Mouse (Mus musculus) neural tube, embryonic 11.5 days (tissue): ENCODE results near the gene Sdad1. TPM values are rescaled to one million over a fixed set of nuclear protein-coding genes. Genes with fewer than 3 reads are reported as not detected.

Experiments used
- ATAC-seq: fragments of 200-750 bp; cut with Nextera tagmentation; 2 replicates; pipeline ENCODE4 v1.8.0; 2017; ENCODE audit warnings: moderate number of reproducible peaks, mild to moderate bottlenecking, moderate TSS enrichment, moderate library complexity; ENCODE audit not compliant: insufficient read depth, low FRiP score, low TSS enrichment
- DNase-seq: peaks from one replicate; pipeline ENCODE4 v3.0.0-alpha.2; 2015; ENCODE audit warnings: low spot score
- H3K27ac ChIP-seq: fragments of 300-500 bp; sonication (generic); 2 replicates; pipeline ENCODE4 v1.5.1; 2014; ENCODE audit warnings: low read depth, mild to moderate bottlenecking, low read length
- H3K27me3 ChIP-seq: fragments of 300-500 bp; sonication (generic); 2 replicates; pipeline ENCODE4 v1.6.1; 2014; ENCODE audit warnings: mild to moderate bottlenecking, low read length, mixed read lengths; ENCODE audit not compliant: control insufficient read depth, insufficient read depth
- H3K36me3 ChIP-seq: fragments of 300-500 bp; sonication (generic); 2 replicates; pipeline ENCODE4 v1.6.1; 2014; ENCODE audit warnings: mild to moderate bottlenecking, low read length, moderate library complexity, mixed read lengths; ENCODE audit not compliant: control insufficient read depth, insufficient read depth
- H3K4me1 ChIP-seq: fragments of 300-500 bp; sonication (generic); 2 replicates; pipeline ENCODE4 v1.6.1; 2014; ENCODE audit warnings: low read length, mixed read lengths; ENCODE audit not compliant: control insufficient read depth, insufficient read depth
- H3K4me2 ChIP-seq: fragments of 300-500 bp; sonication (generic); 2 replicates; pipeline ENCODE4 v1.6.1; 2014; ENCODE audit warnings: low read depth, mild to moderate bottlenecking, moderate library complexity
- H3K4me3 ChIP-seq: fragments of 300-500 bp; sonication (generic); 2 replicates; pipeline ENCODE4 v1.5.1; 2014; ENCODE audit warnings: low read depth, low read length
- H3K9ac ChIP-seq: fragments of 300-500 bp; sonication (generic); 2 replicates; pipeline ENCODE4 v1.6.1; 2014; ENCODE audit warnings: mild to moderate bottlenecking, low read length
- H3K9me3 ChIP-seq: fragments of 300-500 bp; sonication (generic); 2 replicates; pipeline ENCODE4 v1.6.1; 2016; ENCODE audit warnings: low read length; ENCODE audit not compliant: control insufficient read depth
- WGBS: fragments of 180-500 bp; shearing (Covaris S2); extraction: QIAGEN DNeasy Blood & Tissue Kit; methylation state at CpG from one replicate; pipeline ENCODE4 v1.1.7; 2014; 5-methylcytosine and 5-hydroxymethylcytosine counted together
- polyA plus RNA-seq: library from polyadenylated mRNA; unstranded; fragments of >200 nt; fragmentation: Nextera tagmentation; extraction: Ambion mirVana; gene quantifications from 2 replicates; pipeline ENCODE4 v1.2.1, GENCODE M21; 2014

Sdad1 gene
- polyA plus RNA-seq, 1 experiment from 2014 or later, result 38.7 TPM

DNA sequence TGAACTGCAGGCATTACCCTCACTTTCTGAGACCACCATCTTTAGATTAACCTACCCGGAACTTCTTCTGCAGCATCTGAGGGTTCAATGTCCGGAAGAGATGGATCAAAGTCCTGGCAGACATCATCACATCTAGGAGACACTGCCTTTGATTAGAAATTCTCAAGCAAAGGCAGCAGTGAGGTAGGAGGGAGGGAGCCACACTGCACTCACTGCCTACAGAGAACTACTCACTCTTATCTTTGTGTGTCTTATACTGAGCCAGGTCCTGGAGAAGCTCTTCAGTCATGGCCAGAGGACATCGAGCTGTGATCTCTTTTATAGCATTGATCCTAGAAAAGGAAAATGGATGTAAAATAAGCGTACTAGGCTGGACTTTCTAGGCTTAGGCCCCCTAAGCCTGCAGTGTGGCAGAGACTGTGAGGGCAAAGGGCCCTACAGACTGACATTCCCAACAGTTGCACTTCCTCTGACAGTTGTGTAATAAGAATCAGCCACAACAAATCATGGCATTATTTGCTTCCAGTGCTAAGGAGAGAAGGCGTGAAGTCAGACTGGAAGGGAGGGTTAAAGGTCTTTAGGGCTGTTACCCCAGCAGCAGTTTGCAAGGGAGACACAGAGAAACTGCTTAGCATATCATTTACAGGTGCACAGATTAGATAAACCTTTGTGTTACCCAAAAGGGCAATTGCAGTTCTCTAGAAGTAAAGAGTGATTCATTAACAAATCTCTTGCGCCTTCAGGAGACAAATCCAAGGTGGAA lies 18.4 kb downstream of the Sdad1 start:
- 92% methylated on average over 6 of the region's 6 CpGs for WGBS
- Histone ChIP-seq H3K36me3 (peaks cover 10% of the 10 kb centered on the region), H3K4me2 (no peak overlapping the region)

DNA sequence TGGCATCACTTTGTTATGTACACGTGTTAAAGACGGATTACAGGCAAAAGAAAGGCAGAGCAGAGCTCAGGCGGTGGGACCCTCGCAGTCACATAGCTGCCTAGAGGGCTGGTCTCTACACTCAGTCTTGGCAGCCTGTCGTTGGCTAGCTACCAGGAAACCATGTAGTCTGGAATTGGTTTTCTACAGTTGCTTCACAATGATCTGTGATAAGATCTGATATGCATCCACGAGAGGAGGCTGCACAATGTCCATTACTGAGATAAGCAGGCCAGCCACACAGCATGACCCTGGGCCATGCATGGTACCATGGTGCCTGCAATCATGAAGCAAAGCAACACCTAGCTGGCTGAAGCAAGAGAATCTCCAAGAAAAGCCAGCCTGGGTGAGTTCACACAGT lies 22.4 kb downstream of the Sdad1 start:
- Histone ChIP-seq H3K36me3 (peaks cover 14% of the 10 kb centered on the region), H3K4me3 (no peak overlapping the region), H3K4me2 (no peak overlapping the region), H3K9me3 (no peaks in the 10 kb centered on the region), H3K27me3 (no peaks in the 10 kb centered on the region), H3K4me1 (no peaks in the 10 kb centered on the region), H3K27ac (no peak overlapping the region), H3K9ac (no peak overlapping the region)
- WGBS, result 94% methylated on average over 6 of the region's 6 CpGs
- ATAC-seq, result no peak
- DNase-seq, result no peak

More for the DNA sequence above, 18.4 kb downstream of the Sdad1 start:
- Histone ChIP-seq H3K27me3 (no peaks in the 10 kb centered on the region), H3K9me3 (no peaks in the 10 kb centered on the region), H3K27ac (no peak overlapping the region), H3K4me1 (no peaks in the 10 kb centered on the region), H3K4me3 (no peak overlapping the region), H3K9ac (no peak overlapping the region)
- DNase-seq (no peak), ATAC-seq (no peak)

DNA sequence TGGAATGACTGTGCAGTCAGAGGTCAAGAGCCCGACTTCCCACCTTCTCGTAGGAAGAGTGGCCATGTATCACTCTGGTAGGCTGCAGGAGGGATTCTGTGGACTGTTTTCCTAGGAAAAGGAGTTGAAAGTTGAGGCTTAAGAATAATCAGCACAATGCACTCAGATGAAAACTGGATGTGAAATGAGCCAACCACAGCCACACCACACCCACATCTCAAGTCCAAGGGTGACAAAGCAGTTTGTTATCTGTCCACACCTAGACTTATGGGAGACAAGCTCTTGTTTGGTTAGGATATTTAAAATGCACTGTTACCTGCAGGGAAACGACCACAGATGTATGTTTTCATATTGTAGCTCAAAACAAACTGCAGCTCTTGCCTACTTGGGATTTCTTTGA lies 27.2 kb downstream of the Sdad1 start:
- Histone ChIP-seq H3K4me3 (no peak overlapping the region), H3K4me2 (no peak overlapping the region), H3K27me3 (no peaks in the 10 kb centered on the region), H3K36me3 (peaks cover 8% of the 10 kb centered on the region), H3K9ac (no peak overlapping the region), H3K9me3 (no peaks in the 10 kb centered on the region), H3K27ac (no peak overlapping the region), H3K4me1 (no peaks in the 10 kb centered on the region)
- ATAC-seq, result no peak
- DNase-seq, result no peak
- 73% methylated on average over 3 of the region's 3 CpGs for WGBS

DNA sequence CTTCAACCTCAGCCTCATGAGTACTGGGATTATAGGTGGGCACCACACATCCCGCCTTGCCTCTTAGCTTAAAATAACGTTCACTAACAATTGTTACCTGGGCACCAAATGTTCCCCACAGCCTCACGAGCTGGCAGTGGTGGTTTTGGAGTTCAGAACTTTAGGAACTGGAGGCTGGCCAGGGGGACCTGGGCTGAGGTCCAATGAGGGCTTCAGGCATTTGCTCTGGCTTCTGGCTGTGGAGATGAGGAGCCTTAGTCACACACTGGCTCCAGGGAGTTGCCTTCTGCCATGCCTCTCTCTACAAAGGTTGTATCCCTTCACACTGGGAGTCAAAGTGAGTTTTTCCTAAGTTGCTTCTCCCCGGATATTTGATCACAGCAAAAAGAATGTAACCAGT lies 27.7 kb downstream of the Sdad1 start:
- WGBS, result 80% methylated on average over 4 of the region's 4 CpGs
- Histone ChIP-seq H3K9me3 (no peaks in the 10 kb centered on the region), H3K36me3 (peaks cover 5% of the 10 kb centered on the region), H3K4me1 (no peaks in the 10 kb centered on the region), H3K4me3 (no peak overlapping the region), H3K27me3 (no peaks in the 10 kb centered on the region), H3K27ac (no peak overlapping the region), H3K4me2 (no peak overlapping the region), H3K9ac (no peak overlapping the region)
- DNase-seq, result no peak
- no peak for ATAC-seq

DNA sequence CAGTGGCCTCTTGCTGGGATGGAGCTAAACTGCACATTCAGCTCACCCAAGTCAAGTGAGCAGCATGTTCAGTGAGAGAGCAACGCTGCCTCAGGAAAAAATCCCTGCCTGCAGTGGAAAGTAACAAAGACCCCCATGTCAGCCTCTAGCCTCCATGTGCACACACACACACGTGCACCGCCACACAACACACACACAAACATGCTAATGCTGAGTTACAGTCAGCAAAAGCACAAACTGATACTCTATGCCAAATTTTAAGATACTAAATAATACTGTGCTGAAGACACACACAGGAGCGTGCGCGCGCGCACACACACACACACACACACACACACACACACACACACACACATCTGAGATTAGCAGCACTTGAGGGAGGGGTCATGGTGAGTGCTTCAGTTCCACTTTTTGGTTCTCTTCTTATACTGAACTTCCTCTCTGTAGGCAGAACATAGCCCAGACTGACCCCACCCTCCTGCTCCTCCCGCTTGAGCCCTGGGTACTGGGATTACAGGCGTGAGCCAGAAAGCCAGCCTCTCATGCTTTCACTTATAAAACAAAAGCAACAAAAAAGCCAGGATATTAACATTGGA lies 31.2 kb downstream of the Sdad1 start:
- no peaks in the 10 kb centered on the region for H3K27me3 ChIP-seq
- no peaks in the 10 kb centered on the region for H3K4me1 ChIP-seq
- no peak overlapping the region for H3K4me3 ChIP-seq
- H3K36me3 ChIP-seq, result no peaks in the 10 kb centered on the region
- H3K9me3 ChIP-seq, result no peaks in the 10 kb centered on the region
- ATAC-seq, result no peak
- no peak overlapping the region for H3K27ac ChIP-seq
- no peak overlapping the region for H3K9ac ChIP-seq
- 88% methylated on average over 10 of the region's 10 CpGs for WGBS
- DNase-seq, result no peak
- H3K4me2 ChIP-seq, result no peak overlapping the region

DNA sequence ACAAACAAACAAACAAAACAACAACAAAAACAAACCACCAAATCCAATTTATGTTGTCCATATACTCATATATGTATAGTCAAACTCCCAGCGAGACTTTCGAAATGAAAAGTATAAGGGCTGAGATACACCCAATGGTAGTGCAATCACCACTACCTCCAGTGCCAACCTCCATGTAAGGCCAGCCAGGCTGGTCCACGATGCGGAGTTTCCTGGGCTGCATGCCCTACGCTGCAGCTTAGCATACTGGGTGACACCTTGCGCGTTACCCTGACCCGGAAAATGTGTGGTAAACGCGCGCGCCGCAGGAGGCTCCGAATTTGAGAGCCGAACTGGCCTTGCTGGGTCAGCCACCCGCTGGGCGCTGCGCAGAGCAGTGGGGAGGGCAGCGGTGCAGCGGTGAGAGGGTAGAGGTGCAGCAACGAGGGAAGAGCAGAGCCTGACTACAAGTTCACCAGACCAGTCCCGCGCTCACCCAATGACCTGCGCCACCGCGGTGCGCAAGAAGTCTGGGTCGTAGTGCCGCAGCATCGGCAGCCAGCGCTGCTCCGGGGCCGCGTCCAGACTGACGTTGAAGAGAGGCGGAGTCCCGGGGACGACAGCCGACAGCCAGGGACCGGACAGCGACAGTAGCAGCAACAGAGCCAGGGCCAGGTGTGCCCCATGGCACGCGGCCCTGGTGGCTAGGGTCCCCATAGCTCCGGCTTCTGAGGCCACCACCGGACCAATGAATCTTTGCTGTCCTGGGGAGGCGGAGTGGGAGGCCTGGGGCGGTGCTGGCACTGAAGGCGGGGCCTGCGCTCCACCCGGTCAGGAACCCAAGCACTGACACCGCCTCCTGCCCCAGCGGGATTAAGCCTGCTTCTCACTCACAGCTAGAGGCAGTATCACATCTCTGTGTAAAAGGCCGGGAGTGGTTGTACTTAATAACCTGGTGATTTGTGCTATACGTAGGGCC lies 32.6 kb downstream of the Sdad1 start, which contains the start of gene Naaa:
Gene Naaa, minus strand, starts transcription at position 734 of the 958 bp plus-strand sequence.
- Histone ChIP-seq H3K36me3 (no peaks in the 10 kb centered on the region), H3K4me3 (peak within 1 kb of the TSS; percentile 58), H3K9me3 (no peaks in the 10 kb centered on the region), H3K27me3 (no peaks in the 10 kb centered on the region), H3K4me2 (peak within 1 kb of the TSS; percentile 77), H3K27ac (no peak within 1 kb of the TSS), H3K9ac (peak within 1 kb of the TSS; percentile 43), H3K4me1 (no peaks in the 10 kb centered on the region)
- ATAC-seq (peak; percentile 85), DNase-seq (peak; percentile 81)
- 3% methylated on average over 54 of the region's 54 CpGs for WGBS

DNA sequence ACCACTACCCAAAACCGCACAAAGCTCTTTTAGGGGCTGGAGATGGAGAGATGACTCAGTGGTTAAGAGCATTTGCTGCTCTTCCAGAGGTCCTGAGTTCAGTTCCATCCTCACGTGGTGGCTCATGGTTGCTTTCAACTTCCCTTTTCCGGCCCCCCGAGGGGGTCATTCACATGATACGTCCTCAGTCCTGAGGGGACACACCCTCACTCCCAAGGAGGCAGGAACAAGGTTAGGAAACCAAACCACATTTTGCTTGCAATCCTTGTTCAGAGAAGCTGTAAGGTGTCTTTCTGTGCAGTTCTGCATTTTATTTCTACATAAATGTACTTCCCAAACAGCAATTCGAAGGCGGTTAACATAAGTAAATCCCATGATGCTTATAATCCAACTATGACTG lies 39.8 kb downstream of the Sdad1 start:
- Histone ChIP-seq H3K9me3 (no peaks in the 10 kb centered on the region), H3K27ac (no peak overlapping the region), H3K4me3 (no peak overlapping the region), H3K4me1 (no peaks in the 10 kb centered on the region), H3K9ac (no peak overlapping the region), H3K4me2 (no peak overlapping the region), H3K27me3 (no peaks in the 10 kb centered on the region), H3K36me3 (no peaks in the 10 kb centered on the region)
- ATAC-seq (no peak), DNase-seq (no peak)
- WGBS, result 88% methylated on average over 7 of the region's 7 CpGs

DNA sequence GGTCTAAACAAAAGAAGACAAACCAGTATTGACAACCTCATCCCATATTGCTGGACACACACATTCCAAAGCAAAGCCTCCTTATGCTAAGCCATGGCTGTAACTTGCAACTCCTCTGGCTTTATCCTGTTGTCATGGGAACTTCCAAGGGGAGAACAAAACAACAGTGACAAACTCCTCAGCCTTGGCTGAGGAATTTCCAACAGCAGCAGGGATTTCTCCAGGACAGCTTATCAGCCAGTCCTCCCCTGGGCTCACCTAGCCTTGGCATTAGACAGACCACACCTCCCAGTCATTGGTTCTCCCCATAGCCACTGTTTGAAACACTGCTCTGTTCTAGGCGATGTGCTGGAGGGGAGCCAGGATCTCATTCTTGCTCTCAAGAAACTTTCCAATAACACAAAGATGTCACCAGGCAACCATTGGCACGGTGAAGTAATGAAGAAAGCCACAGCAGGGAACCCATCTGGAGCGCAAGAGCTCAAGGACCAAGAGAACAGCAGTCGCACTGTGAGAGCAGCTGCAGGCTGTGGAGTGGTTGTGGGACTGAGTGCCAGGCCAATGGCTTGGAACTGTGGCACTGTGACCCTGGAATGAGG lies 46.4 kb downstream of the Sdad1 start:
- peak; percentile 38 for DNase-seq
- H3K4me1 ChIP-seq, result no peaks in the 10 kb centered on the region
- H3K36me3 ChIP-seq, result no peaks in the 10 kb centered on the region
- H3K27me3 ChIP-seq, result no peaks in the 10 kb centered on the region
- no peak overlapping the region for H3K27ac ChIP-seq
- 26% methylated on average over 4 of the region's 4 CpGs for WGBS
- ATAC-seq, result peak; percentile 70
- H3K9ac ChIP-seq, result no peak overlapping the region
- H3K9me3 ChIP-seq, result no peaks in the 10 kb centered on the region
- H3K4me3 ChIP-seq, result no peak overlapping the region
- no peak overlapping the region for H3K4me2 ChIP-seq
